Mouse (Mus musculus): Measurements from ENCODE around the gene Sgo2a. TPM values are rescaled to one million over a fixed set of nuclear protein-coding genes. Genes with fewer than 3 reads are reported as not detected.

The Sgo2a gene
- polyA plus RNA-seq, 1 experiment, result 0.56 TPM

Other genes with a start within 250 kb of the Sgo2a start
- 18.9 and 23.2 TPM in 2 replicates for gene Spats2l, start 221.8 kb upstream of the Sgo2a start, polyA plus RNA-seq (2012; rRNA removed)
- gene Kctd18, start 23.0 kb downstream of the Sgo2a start, polyA plus RNA-seq (2012; rRNA removed), result 21.8 and 27.4 TPM in 2 replicates
- 4.9 and 5.1 TPM in 2 replicates for gene Aox1, start 34.0 kb downstream of the Sgo2a start, polyA plus RNA-seq (2012; rRNA removed)
- 2.4 and 3.6 TPM in 2 replicates for gene Aox3, start 117.2 kb downstream of the Sgo2a start, polyA plus RNA-seq (2012; rRNA removed)
- 0.55 and 1.2 TPM in 2 replicates for gene Aox4, start 214.4 kb downstream of the Sgo2a start, polyA plus RNA-seq (2012; rRNA removed)